Mouse (Mus musculus) cerebellum, adult 2 months (tissue): ENCODE data around the gene Ttc34. TPM values are rescaled to one million over a fixed set of nuclear protein-coding genes. Genes with fewer than 3 reads are reported as not detected.
A peak's percentile ranks its signal among the peaks of the same experiment; 100 is the strongest.

Source experiments
- DNase-seq, 2 experiments: peaks; one replicate each; pipeline ENCODE4 v3.0.0; 2021
- H3K27ac ChIP-seq: fragments of 200-500 bp; 2 replicates; pipeline ENCODE4 v1.5.1; 2012; ENCODE audit warnings: low read length, control low read depth, inconsistent platforms; ENCODE audit not compliant: insufficient read depth
- H3K27me3 ChIP-seq: fragments of 200-500 bp; 2 replicates; pipeline ENCODE4 v1.6.1; 2012; ENCODE audit warnings: inconsistent platforms, mild to moderate bottlenecking, low read length, moderate library complexity; ENCODE audit not compliant: control insufficient read depth, insufficient read depth
- H3K4me1 ChIP-seq: fragments of 200-500 bp; 2 replicates; pipeline ENCODE4 v1.6.1; 2011; ENCODE audit warnings: low read length; ENCODE audit not compliant: control insufficient read depth, insufficient read depth
- H3K4me3 ChIP-seq: fragments of 200-500 bp; replicated peaks from 2 replicates; pipeline ENCODE3; 2011; ENCODE audit warnings: mild to moderate bottlenecking, low read depth, low read length, control low read depth; ENCODE audit not compliant: insufficient read depth
- CTCF ChIP-seq: fragments of 200-500 bp; IDR thresholded peaks from 2 replicates; pipeline ENCODE4 v1.5.1; 2011; ENCODE audit warnings: low read depth, mild to moderate bottlenecking, control low read depth, low read length, moderate library complexity, borderline replicate concordance; ENCODE audit not compliant: insufficient read depth
- POLR2A ChIP-seq: fragments of 200-500 bp; IDR thresholded peaks from 2 replicates; pipeline ENCODE4 v1.6.1; 2011; ENCODE audit warnings: low read length, control low read depth, borderline replicate concordance; ENCODE audit not compliant: insufficient read depth
- WGBS: fragments of 180-500 bp; shearing (Covaris S2); methylation state at CpG from one replicate; pipeline ENCODE4 v1.1.7; 2018; 5-methylcytosine and 5-hydroxymethylcytosine counted together
- polyA plus RNA-seq: library from polyadenylated mRNA; depleted of rRNA; stranded (reverse); fragments of >200 nt; gene quantifications from 2 replicates; pipeline ENCODE4 v1.2.3, GENCODE M21; 2012

The Ttc34 gene
- polyA plus RNA-seq, 1 experiment, result 2.6 TPM

DNA sequence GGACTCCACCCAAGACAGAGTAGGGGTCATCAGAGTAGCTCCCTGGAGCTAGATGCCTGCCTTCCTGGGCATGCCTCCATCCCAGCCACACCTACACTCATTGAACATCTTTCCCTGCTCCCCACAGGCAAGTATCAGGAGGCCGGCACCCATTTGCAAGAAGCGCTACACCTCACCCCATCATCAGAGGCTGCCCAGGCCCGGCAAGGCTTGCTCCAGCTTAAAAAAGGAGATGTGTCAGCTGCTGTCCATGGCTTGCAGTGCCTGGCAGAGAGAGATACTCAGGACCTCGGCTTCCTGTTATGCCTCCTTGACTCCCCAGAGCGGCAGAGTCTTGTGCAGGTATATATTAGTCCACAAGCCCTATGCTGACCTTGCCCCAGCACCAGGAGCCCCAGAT lies 24.7 kb downstream of the Ttc34 start:
- Histone ChIP-seq H3K27ac (no peak overlapping the region), H3K27me3 (no peaks in the 10 kb centered on the region), H3K4me3 (no peak overlapping the region), H3K4me1 (peaks cover 7% of the 10 kb centered on the region)
- DNase-seq, result peak in 1 of 2 experiments; percentile 12
- 73% methylated on average over 5 of the region's 5 CpGs for WGBS
- no peak for TF ChIP-seq POLR2A
- no peak for TF ChIP-seq CTCF

DNA sequence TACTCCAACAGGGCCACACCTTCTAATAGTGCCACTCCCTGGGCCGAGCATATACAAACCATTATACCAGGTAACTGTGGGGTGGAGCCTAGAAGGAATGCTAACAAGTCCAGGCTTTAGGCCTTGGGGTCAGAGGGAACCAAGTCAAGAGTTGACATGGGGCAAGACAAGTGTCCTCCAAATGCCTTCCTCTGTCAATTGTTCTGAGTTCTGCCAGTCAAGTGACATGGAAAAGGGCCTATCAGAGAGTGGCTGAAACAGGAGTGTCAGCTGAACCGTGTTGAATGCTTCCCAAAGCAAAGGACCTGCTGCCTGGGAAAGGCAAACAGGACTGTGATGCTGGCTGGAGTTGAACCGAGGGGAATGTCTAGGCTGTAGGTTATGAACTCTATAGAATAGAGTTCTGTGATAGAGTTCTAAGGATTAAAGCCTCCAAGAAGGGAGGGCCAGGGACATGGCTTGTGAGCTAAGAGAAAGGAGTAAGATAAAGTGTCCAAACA lies 26.2 kb downstream of the Ttc34 start:
- no peak for DNase-seq
- 91% methylated on average over 3 of the region's 3 CpGs for WGBS
- Histone ChIP-seq H3K4me1 (peaks cover 7% of the 10 kb centered on the region), H3K27me3 (no peaks in the 10 kb centered on the region), H3K27ac (no peak overlapping the region), H3K4me3 (no peak overlapping the region)
- TF ChIP-seq CTCF, result no peak
- TF ChIP-seq POLR2A, result no peak

DNA sequence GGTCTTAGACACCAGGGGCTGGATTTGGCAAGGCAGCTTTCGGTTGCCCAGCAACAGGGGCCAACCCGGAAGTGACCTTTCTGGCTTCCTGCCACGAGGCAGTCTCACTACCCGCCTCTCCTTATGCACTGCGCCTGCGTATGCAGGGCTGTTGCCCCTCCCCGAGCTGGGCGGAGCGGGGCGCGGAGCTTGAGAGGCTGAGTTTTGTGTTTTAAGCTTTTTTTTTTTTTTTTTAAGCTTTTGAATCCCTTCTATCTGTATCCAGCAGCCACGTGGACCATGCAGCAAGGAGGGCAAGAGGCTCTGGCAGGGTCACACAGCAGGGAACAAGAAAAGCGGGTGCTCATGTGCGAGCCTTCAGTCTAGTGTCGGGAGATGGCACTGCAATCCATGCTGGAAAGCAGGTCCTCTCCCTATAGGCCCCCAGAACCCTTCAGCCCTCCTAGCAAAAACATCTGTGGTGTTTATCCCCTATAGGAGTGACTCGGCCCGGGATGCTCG lies 27.1 kb downstream of the Ttc34 start:
- no peaks in the 10 kb centered on the region for H3K27me3 ChIP-seq
- peak overlapping the region; percentile 75 for H3K4me3 ChIP-seq
- TF ChIP-seq CTCF (peak; percentile 57; the same call in 1 of the 2 replicates), POLR2A (peak; percentile 79; the same call in 1 of the 2 replicates)
- no peak overlapping the region for H3K27ac ChIP-seq
- 4% methylated on average over 18 of the region's 18 CpGs for WGBS
- DNase-seq, result peak; percentile 86
- H3K4me1 ChIP-seq, result peaks cover 7% of the 10 kb centered on the region

DNA sequence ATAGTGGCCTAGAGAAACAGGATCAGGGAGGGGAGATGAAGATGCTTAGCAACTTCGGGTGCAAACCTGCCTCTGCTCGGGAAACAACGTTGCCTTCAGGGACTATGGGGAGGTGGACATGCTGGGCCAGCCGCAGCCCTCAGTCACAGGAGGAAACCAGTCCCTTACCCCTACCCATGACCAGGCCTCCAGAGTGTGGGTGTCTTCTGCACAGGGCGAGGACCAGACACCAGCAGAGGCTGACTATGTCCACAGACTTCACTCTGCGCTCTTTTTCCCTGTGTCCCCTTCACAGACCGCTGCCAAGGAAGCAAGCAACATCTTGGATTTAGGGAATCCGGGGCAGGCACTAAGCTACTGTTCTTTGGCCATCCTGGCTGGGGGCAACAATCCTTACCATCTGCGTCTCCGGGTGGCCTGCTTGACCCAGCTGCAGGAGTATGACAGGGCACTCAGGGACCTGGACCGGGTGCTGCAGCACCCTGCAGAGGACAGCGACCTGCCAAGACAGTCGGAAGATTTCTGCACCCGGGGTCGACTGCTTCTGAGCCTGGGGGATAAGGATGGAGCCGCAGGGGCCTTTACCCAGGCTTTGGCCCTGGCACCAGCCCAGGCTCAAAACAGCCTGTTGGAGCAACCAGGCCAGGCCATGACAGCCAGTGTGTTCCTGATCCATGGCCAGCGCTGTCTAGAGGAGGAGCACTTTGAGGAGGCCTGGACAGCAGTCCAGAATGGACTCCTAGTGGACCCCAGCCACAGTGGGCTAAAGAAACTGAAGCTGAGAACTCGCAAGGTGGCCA lies 27.9 kb downstream of the Ttc34 start:
- 53% methylated on average over 18 of the region's 18 CpGs for WGBS
- Histone ChIP-seq H3K4me1 (peaks cover 7% of the 10 kb centered on the region), H3K4me3 (no peak overlapping the region), H3K27me3 (no peaks in the 10 kb centered on the region), H3K27ac (no peak overlapping the region)
- TF ChIP-seq CTCF (no peak), POLR2A (no peak)
- peak in 1 of 2 experiments; percentile 30 for DNase-seq

DNA sequence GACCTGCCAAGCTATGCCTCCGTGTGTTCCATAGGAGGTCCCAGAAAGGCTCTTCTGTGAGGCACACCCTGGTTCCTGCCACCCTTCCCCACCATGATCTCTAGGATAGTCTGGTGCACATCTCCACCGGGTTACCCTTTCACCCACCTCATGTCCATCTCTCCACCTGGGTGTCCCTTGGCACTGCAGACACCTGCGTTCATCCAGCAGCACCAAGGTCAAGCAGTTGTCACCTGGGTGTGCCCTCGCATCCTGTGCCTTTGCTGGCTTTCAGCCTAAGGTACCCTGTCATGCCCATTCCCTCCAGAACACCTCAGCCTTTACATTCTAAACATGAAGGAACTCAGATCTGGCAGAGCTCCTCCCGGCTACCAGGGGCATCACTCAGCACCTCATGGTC lies 29.1 kb downstream of the Ttc34 start:
- 91% methylated on average over 5 of the region's 5 CpGs for WGBS
- DNase-seq, result no peak
- no peaks in the 10 kb centered on the region for H3K27me3 ChIP-seq
- peaks cover 7% of the 10 kb centered on the region for H3K4me1 ChIP-seq
- no peak overlapping the region for H3K4me3 ChIP-seq
- no peak overlapping the region for H3K27ac ChIP-seq
- TF ChIP-seq POLR2A, result no peak
- TF ChIP-seq CTCF, result no peak

DNA sequence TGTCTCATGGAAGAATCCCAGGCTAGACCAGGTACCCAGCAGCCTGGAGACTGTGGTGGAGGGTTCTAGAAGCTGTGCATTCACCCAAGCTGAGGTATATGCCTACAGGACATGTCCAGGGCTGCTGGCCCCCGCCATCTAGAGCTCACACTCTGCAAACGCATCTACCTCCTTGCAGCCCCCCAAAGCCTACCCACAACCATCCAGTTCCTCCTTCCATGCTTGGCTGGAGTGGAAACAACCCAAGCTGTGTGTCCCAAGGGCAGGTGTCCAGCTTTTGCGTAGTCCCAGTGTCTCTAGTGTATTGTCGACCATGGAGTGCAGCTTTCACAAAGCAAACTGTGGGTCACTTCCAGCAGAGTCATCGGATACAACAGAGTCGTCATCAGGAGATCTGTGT lies 30.0 kb downstream of the Ttc34 start:
- Histone ChIP-seq H3K27me3 (0 out of 2 replicates have a peak, but pooled peaks cover 1% of the 10 kb centered on the region), H3K4me1 (peaks cover 7% of the 10 kb centered on the region), H3K4me3 (no peak overlapping the region), H3K27ac (no peak overlapping the region)
- DNase-seq, result no peak
- no peak for TF ChIP-seq CTCF
- no peak for TF ChIP-seq POLR2A
- 73% methylated on average over 6 of the region's 6 CpGs for WGBS

DNA sequence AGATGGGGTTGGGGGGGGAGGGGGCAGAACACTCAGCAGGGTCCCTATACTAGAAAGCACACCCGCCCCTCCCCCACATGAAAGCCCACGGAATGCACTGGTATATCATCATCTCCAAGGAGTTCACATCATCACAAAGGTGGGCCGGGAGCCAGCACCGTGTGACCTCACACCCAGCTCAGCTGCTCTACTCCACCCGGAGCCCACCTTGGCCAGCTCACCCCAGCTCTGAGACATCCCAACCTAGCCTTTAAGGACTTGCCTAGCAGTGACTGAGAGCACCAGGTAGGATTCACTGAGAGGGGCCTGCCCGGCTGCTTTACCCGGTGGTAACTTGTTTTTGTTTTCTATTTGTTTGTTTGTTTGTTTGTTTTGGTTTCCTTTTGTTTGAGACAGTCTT lies 32.2 kb downstream of the Ttc34 start, which contains the start of gene Mmel1:
TSS of gene Mmel1 (plus strand) at position 146 of the 400 bp plus-strand sequence.
- Histone ChIP-seq H3K27me3 (0 out of 2 replicates have a peak, but pooled peaks cover 1% of the 10 kb centered on the region), H3K4me3 (no peak within 1 kb of the TSS), H3K27ac (no peak within 1 kb of the TSS), H3K4me1 (peaks cover 7% of the 10 kb centered on the region)
- 87% methylated on average over 7 of the region's 7 CpGs for WGBS
- TF ChIP-seq POLR2A (no peak), CTCF (no peak)
- DNase-seq, result no peak

DNA sequence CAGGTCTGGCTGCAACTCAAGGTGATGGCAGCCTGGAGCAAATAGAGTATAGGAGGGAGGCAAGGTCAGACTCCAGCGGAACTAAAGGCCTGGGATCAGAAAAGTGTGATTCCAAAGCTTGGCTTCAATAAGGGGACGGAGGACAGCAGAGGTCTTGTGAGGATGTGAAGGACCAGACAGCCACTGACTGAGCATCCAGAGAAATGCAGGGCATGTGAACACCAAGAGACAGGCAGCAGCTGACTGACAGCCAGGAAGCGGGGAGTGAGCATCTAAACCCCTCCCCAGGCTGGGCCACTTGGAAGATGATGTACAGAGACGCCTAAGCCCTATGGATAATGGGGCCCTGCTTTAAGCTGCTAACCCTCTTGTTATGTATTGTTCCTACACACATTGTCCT lies 33.5 kb downstream of the Ttc34 start:
- Histone ChIP-seq H3K27ac (no peak overlapping the region), H3K4me1 (no peaks in the 10 kb centered on the region; the same call in 1 of the 2 replicates), H3K4me3 (no peak overlapping the region), H3K27me3 (0 out of 2 replicates have a peak, but pooled peaks cover 1% of the 10 kb centered on the region)
- DNase-seq, result no peak
- no peak for TF ChIP-seq CTCF
- TF ChIP-seq POLR2A, result no peak
- WGBS, result 86% methylated on average over 4 of the region's 4 CpGs
